Mouse (Mus musculus) thymus, adult 2 months (tissue): Measurements from ENCODE around the gene Actr3. TPM values are rescaled to one million over a fixed set of nuclear protein-coding genes. Genes with fewer than 3 reads are reported as not detected.
A peak's percentile ranks its signal among the peaks of the same experiment; 100 is the strongest.
"Not testable (repeated sequence)": the region's sequence is repeated elsewhere in the genome, so short reads cannot be mapped to it uniquely, and the experiment has no call there.

Experiments used
- DNase-seq: peaks from one replicate; pipeline ENCODE4 v3.0.0; 2021
- H3K27ac ChIP-seq: fragments of 200-500 bp; 2 replicates; pipeline ENCODE4 v1.5.1; 2012; ENCODE audit warnings: low read length, control low read depth; ENCODE audit not compliant: control insufficient read depth, insufficient read depth
- H3K27me3 ChIP-seq: fragments of 200-500 bp; 2 replicates; pipeline ENCODE4 v1.6.1; 2012; ENCODE audit warnings: mild to moderate bottlenecking, low read length, moderate library complexity, mixed read lengths; ENCODE audit not compliant: control insufficient read depth, insufficient read depth
- H3K36me3 ChIP-seq: fragments of 200-500 bp; 2 replicates; pipeline ENCODE4 v1.6.1; 2012; ENCODE audit warnings: mild to moderate bottlenecking, low read length, moderate library complexity; ENCODE audit not compliant: control insufficient read depth, insufficient read depth
- H3K4me1 ChIP-seq: fragments of 200-500 bp; replicated peaks from 2 replicates; pipeline ENCODE4 v1.6.1; 2012; ENCODE audit warnings: low read length; ENCODE audit not compliant: control insufficient read depth, insufficient read depth
- H3K4me3 ChIP-seq: fragments of 200-500 bp; 2 replicates; pipeline ENCODE4 v1.5.1; 2012; ENCODE audit warnings: mild to moderate bottlenecking, low read length, control low read depth, moderate library complexity; ENCODE audit not compliant: control insufficient read depth, insufficient read depth
- CTCF ChIP-seq: fragments of 200-500 bp; IDR thresholded peaks from 2 replicates; pipeline ENCODE4 v1.5.1; 2012; ENCODE audit warnings: mild to moderate bottlenecking, control low read depth, low read length, moderate library complexity, borderline replicate concordance; ENCODE audit not compliant: control insufficient read depth, poor library complexity, insufficient read depth; ENCODE audit errors: extremely low read depth
- POLR2A ChIP-seq: fragments of 200-500 bp; IDR thresholded peaks from 2 replicates; pipeline ENCODE4 v1.6.1; 2012; ENCODE audit warnings: mild to moderate bottlenecking, low read length, control low read depth, moderate library complexity; ENCODE audit not compliant: control insufficient read depth, poor library complexity, insufficient read depth; ENCODE audit errors: extremely low read depth
- WGBS: fragments of 180-500 bp; shearing (Covaris S2); methylation state at CpG from one replicate; pipeline ENCODE4 v1.1.7; 2018; 5-methylcytosine and 5-hydroxymethylcytosine counted together
- polyA plus RNA-seq: library from polyadenylated mRNA; depleted of rRNA; stranded (reverse); fragments of >200 nt; gene quantifications from 2 replicates; pipeline ENCODE4 v1.2.3, GENCODE M21; 2012

Gene Actr3
- polyA plus RNA-seq, 1 experiment, result 128 TPM

- H3K4me3 ChIP-seq, result no peak overlapping the region
- no peaks in the 10 kb centered on the region for H3K27me3 ChIP-seq
- no peak for TF ChIP-seq POLR2A
- no peak for TF ChIP-seq CTCF
- H3K4me1 ChIP-seq, result no peaks in the 10 kb centered on the region
- 94% methylated on average over 1 of the region's 1 CpGs for WGBS
- H3K36me3 ChIP-seq, result peaks cover 75% of the 10 kb centered on the region
- no peak for DNase-seq
- H3K27ac ChIP-seq, result no peak overlapping the region
Observed at GRCm38 (mm10) chr1:125395391-125395790, 40.1 kb downstream of the Actr3 start.

DNA sequence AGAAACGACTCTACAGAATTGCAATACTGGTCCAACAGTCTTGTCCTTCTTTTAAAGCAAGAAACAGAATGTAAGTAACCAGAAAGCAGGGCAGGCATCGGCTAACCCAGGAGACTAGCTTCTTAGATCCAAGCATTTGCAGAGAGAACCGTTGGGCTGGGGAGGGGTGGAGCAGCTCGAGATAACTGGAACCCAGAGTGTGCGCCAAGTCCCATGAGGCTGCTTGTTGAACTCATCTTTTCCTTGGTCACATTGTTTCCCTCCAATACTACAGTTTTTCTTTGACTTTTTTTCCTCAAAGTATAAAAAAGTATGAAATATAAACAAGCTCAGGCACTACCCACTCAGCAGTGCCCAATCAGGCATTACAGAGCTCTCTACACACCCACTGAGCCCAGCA, 42.2 kb downstream of the Actr3 start:
- H3K36me3 ChIP-seq, result peaks cover 54% of the 10 kb centered on the region
- DNase-seq, result not testable (repeated sequence)

GRCm38 (mm10) chr1:125390065-125390754, 45.3 kb downstream of the Actr3 start:
- H3K27ac ChIP-seq, H3K4me1 ChIP-seq, H3K4me3 ChIP-seq, DNase-seq, H3K27me3 ChIP-seq: not testable (repeated sequence)
- 60% methylated on average over 4 of the region's 4 CpGs for WGBS
- H3K36me3 ChIP-seq, result peaks cover 28% of the 10 kb centered on the region

More for the DNA sequence above, 42.2 kb downstream of the Actr3 start:
- 89% methylated on average over 5 of the region's 5 CpGs for WGBS
- H3K27me3 ChIP-seq, H3K4me3 ChIP-seq, H3K27ac ChIP-seq, H3K4me1 ChIP-seq: not testable (repeated sequence)

GRCm38 (mm10) chr1:125389634-125390033, 45.9 kb downstream of the Actr3 start:
- WGBS, result 93% methylated on average over 1 of the region's 1 CpGs
- H3K27me3 ChIP-seq, H3K4me1 ChIP-seq, H3K4me3 ChIP-seq, DNase-seq, H3K27ac ChIP-seq: not testable (repeated sequence)
- peaks cover 24% of the 10 kb centered on the region for H3K36me3 ChIP-seq

DNA sequence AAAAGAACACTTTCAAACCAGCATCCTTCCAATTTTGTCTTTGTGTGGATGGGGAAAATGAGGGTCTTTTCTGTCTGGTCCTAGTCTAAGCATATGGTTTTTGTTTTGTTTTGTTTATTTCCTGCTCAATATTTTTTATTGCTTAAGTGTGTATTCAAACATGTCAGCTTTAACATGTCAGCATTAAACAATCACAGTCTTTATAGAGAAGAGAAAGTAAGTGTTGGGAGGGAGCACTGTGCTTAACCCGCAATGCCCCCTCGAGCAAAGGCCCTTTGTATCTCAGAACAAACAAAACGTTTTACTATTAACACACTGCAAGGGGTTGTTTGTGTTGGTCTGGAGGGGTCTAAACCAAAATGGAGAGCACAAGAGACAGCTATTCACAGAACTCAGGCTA, 47.2 kb downstream of the Actr3 start:
- no peak for TF ChIP-seq POLR2A
- TF ChIP-seq CTCF, result no peak
- 78% methylated on average over 3 of the region's 3 CpGs for WGBS
- DNase-seq, result no peak
- Histone ChIP-seq H3K27ac (no peak overlapping the region), H3K36me3 (peaks cover 18% of the 10 kb centered on the region), H3K4me3 (no peak overlapping the region), H3K27me3 (no peaks in the 10 kb centered on the region), H3K4me1 (no peaks in the 10 kb centered on the region)

DNA sequence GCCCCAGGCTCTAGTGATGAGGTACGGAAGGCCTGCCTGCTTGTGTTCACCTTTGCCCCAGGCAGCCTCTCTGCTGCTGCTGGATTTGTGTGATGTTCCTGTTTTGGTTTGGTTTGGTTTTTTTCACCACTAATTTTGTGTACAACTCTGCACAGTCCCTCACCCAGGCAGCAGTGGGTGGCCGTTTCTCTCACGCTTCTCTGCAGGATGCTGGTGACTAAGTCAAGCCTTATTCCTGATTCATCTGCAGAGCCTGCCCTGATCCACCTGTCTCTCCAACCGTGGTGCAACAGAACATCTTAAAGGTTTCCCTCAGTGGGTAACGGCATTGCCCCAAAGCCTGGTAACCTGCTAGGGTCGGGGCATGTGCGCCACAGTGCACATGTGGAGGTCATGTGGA, 49.3 kb downstream of the Actr3 start:
- no peak overlapping the region for H3K4me3 ChIP-seq
- peaks cover 2% of the 10 kb centered on the region; the same call in 1 of the 2 replicates for H3K36me3 ChIP-seq
- no peak overlapping the region for H3K27ac ChIP-seq
- no peak for TF ChIP-seq CTCF
- no peak for TF ChIP-seq POLR2A
- H3K4me1 ChIP-seq, result no peaks in the 10 kb centered on the region
- WGBS, result 81% methylated on average over 7 of the region's 7 CpGs
- H3K27me3 ChIP-seq, result no peaks in the 10 kb centered on the region
- DNase-seq, result no peak

DNA sequence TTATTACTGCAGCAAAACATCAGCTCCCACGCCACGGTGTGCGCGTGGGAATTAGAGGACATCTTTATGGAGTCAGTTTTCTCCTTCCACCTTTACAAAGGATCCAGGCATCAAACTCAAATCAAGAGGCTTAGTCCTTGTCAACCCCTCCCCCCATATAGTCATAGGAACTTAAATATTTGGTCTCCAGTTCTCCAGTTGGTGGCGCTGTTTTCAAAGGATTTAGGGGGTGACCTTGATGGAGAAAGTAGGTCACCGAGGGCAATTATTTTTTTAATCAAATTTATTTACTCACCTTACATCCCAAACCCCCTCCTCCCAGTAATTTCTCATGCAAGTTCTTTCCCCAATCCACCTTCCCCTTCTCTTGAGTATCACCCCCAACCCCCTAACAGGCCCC, 52.9 kb downstream of the Actr3 start:
- Histone ChIP-seq H3K4me1 (no peaks in the 10 kb centered on the region), H3K36me3 (no peaks in the 10 kb centered on the region), H3K4me3 (no peak overlapping the region), H3K27ac (no peak overlapping the region), H3K27me3 (no peaks in the 10 kb centered on the region)
- 52% methylated on average over 6 of the region's 6 CpGs for WGBS
- DNase-seq, result peak; percentile 46
- TF ChIP-seq POLR2A, result no peak

DNA sequence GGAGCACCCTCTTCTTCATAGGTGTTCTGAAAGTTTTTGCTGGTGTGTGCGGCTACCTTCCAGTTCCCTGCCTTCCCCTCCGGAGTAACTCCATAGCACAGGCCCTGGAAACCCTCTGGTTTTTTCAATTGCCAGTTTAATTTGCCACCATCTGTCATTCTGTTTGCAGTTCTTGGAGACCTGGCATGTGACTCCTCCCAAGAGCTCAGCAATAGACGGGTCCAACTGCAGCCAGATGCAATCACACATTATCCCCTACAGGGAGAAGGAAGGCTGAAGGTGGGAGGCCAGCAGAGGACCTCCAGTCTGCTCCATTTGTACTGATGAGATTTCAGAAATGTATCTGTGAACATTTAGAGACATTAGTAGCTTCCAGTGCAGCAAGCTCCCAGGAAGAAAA, 56.6 kb downstream of the Actr3 start:
- Histone ChIP-seq H3K27ac (no peak overlapping the region), H3K4me1 (no peaks in the 10 kb centered on the region), H3K36me3 (no peaks in the 10 kb centered on the region), H3K27me3 (no peaks in the 10 kb centered on the region), H3K4me3 (no peak overlapping the region)
- DNase-seq, result no peak
- TF ChIP-seq CTCF (no peak), POLR2A (no peak)
- whole genome bisulfite sequencing, result 84% methylated on average over 3 of the region's 3 CpGs
